Mouse (Mus musculus) urinary bladder, adult 18-20 months (tissue): ENCODE data around the gene Chd9.

Experiments
- DNase-seq, 2 experiments: peaks; one replicate each; pipeline ENCODE4 v3.0.0; 2022; ENCODE audit warnings: low spot score in 2 of 2, mixed read lengths in 2 of 2

Chd9 gene

GRCm38 (mm10) chr8:91082428-91082827, 254.3 kb downstream of the Chd9 start:
- DNase-seq = no peak

GRCm38 (mm10) chr8:91088452-91088851, 260.3 kb downstream of the Chd9 start:
- no peak for DNase-seq

GRCm38 (mm10) chr8:91089601-91090000, 261.4 kb downstream of the Chd9 start:
- DNase-seq = no peak

GRCm38 (mm10) chr8:91094135-91094534, 266.0 kb downstream of the Chd9 start:
- DNase-seq = no peak

- DNase-seq = no peak
These were observed 270.0 kb downstream of the Chd9 start for GRCm38 (mm10) chr8:91098106-91098505.
